Mouse (Mus musculus) stomach, embryonic 15.5 days (tissue): Measurements from ENCODE around the gene Inpp5a. TPM values are rescaled to one million over a fixed set of nuclear protein-coding genes. Genes with fewer than 3 reads are reported as not detected.

ENCODE experiments used
- ATAC-seq: fragments of 200-750 bp; cut with Nextera tagmentation; 2 replicates; pipeline ENCODE4 v1.8.0; 2017; ENCODE audit warnings: low read depth, moderate number of reproducible peaks, moderate TSS enrichment; ENCODE audit not compliant: insufficient read depth, low FRiP score
- H3K27ac ChIP-seq: fragments of 300-500 bp; sonication (generic); 2 replicates; pipeline ENCODE4 v1.5.1; 2015; ENCODE audit warnings: mild to moderate bottlenecking, inconsistent platforms
- H3K27me3 ChIP-seq: fragments of 300-500 bp; sonication (generic); replicated peaks from 2 replicates; pipeline ENCODE4 v1.6.1; 2015; ENCODE audit warnings: inconsistent platforms
- H3K36me3 ChIP-seq: fragments of 300-500 bp; sonication (generic); 2 replicates; pipeline ENCODE4 v1.6.1; 2015; ENCODE audit warnings: inconsistent platforms
- H3K4me1 ChIP-seq: fragments of 300-500 bp; sonication (generic); 2 replicates; pipeline ENCODE4 v1.6.1; 2015; ENCODE audit warnings: inconsistent platforms
- H3K4me2 ChIP-seq: fragments of 300-500 bp; sonication (generic); 2 replicates; pipeline ENCODE4 v1.6.1; 2015; ENCODE audit warnings: mild to moderate bottlenecking, inconsistent platforms
- H3K4me3 ChIP-seq: fragments of 300-500 bp; sonication (generic); replicated peaks from 2 replicates; pipeline ENCODE4 v1.5.1; 2015; ENCODE audit warnings: inconsistent platforms
- H3K9ac ChIP-seq: fragments of 300-500 bp; sonication (generic); 2 replicates; pipeline ENCODE4 v1.6.1; 2015; ENCODE audit warnings: inconsistent platforms
- H3K9me3 ChIP-seq: fragments of 300-500 bp; sonication (generic); 2 replicates; pipeline ENCODE4 v1.6.1; 2016; ENCODE audit warnings: inconsistent platforms
- WGBS: fragments of 180-500 bp; shearing (Covaris S2); methylation state at CpG from one replicate; pipeline ENCODE4 v1.1.7; 2015; 5-methylcytosine and 5-hydroxymethylcytosine counted together
- polyA plus RNA-seq: library from polyadenylated mRNA; unstranded; fragments of >200 nt; fragmentation: Nextera tagmentation; extraction: Ambion mirVana; gene quantifications from 2 replicates; pipeline ENCODE4 v1.2.1, GENCODE M21; 2015

Gene Inpp5a
- polyA plus RNA-seq, 1 experiment from 2014 or later = 35.0 TPM

DNA sequence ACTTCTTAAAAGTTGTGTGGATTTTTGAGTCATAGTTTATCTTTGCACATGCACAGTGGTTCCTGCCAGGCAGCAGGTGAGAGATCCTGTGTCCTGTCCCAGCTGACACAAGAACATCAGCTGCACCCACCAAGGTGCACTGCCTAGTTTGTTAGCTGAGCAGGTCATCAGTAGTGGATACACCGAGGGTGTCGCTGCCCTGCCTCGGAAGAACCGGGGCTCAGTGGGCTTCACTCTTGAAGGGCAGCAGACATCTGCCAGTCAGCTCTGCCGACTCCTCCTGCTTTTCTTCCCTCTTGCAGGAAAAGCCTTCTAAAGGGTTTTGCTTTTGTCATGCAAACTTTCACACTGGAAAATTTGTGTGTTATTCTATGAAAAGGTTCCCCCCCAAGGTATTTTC is 48.6 kb downstream of the Inpp5a start:
- 69% methylated on average over 5 of the region's 5 CpGs for WGBS
- Histone ChIP-seq H3K27ac (no peak overlapping the region), H3K27me3 (no peaks in the 10 kb centered on the region), H3K4me2 (no peak overlapping the region), H3K4me1 (peaks cover 32% of the 10 kb centered on the region), H3K9ac (no peak overlapping the region), H3K9me3 (no peaks in the 10 kb centered on the region), H3K36me3 (no peaks in the 10 kb centered on the region), H3K4me3 (no peak overlapping the region)
- ATAC-seq = no peak

DNA sequence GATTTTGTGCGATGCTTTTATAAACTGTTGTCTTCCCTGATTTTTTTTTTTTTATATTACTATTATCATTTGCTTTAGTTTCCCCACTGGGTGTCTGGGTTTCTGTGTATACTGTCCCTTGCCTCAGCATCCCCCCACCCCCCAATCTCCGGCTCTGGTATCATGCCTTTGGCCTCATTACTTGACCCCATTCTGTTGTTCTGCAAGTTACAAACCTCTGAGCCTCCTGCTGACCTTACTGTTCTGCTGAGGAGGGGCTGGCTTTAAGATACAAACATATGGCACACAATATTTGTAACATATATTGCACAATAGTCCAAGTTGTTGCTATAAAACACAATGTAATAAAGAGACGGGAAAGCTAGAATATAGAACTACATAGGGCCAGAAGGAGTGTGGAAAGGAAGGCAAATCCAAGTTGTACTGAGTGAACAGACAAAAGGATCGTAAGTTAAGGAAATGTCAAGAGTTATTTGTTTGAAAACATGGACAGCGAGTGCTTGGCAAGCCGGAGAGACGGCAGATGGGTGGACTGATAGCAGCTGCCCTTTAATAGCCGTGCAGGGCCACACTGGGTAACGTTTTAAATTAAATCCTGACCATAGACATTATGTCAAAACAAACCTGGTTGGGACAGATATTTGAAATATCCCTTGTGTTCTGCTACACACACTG is 49.2 kb downstream of the Inpp5a start:
- H3K4me3 ChIP-seq = no peak overlapping the region
- no peaks in the 10 kb centered on the region for H3K9me3 ChIP-seq
- ATAC-seq = no peak
- no peaks in the 10 kb centered on the region for H3K36me3 ChIP-seq
- H3K4me1 ChIP-seq = peaks cover 32% of the 10 kb centered on the region
- 34% methylated on average over 9 of the region's 9 CpGs for WGBS
- no peaks in the 10 kb centered on the region for H3K27me3 ChIP-seq
- no peak overlapping the region for H3K4me2 ChIP-seq
- H3K27ac ChIP-seq = no peak overlapping the region
- no peak overlapping the region for H3K9ac ChIP-seq

DNA sequence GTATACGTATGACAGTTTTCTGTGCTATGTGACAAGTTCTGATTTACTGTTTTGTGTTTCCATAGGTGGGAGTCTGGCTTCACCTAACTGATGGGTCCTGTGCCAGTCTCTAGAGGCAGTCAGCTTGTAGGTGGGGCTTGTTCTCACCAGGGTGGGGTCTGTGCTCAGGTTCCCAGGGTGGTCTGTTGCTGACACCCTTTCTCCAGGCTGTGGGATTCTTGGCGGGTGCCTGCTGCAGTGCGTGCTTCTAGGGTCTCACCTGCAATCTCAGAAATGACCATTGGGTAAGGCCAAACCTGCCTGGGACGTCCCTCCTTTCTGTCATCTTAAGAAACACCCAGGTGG is 49.7 kb downstream of the Inpp5a start:
- no peaks in the 10 kb centered on the region for H3K9me3 ChIP-seq
- no peaks in the 10 kb centered on the region for H3K27me3 ChIP-seq
- H3K4me3 ChIP-seq = no peak overlapping the region
- ATAC-seq = no peak
- 65% methylated on average over 4 of the region's 4 CpGs for WGBS
- H3K4me2 ChIP-seq = no peak overlapping the region
- no peak overlapping the region for H3K9ac ChIP-seq
- H3K36me3 ChIP-seq = no peaks in the 10 kb centered on the region
- H3K4me1 ChIP-seq = peaks cover 32% of the 10 kb centered on the region
- H3K27ac ChIP-seq = no peak overlapping the region

DNA sequence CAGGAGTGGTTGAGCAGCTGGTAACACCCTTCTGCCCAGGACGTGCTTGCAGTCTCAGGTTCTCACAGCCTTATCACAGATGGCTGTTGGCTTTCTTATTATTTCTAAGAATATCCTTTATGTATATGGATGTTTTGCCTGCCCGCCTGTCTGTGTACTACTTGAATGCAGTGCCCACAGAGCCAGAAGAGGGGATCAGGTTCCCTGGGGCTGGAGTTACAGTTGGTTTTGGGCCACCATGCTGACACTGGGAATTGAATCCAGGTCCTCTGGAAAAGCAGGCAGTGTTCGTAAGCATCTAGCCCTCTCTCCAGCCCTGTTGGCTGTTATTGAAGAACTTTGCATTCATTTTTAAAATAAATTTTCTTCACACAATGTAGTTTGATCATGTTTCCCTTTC is 50.1 kb downstream of the Inpp5a start:
- Histone ChIP-seq H3K4me2 (no peak overlapping the region), H3K9me3 (no peaks in the 10 kb centered on the region), H3K4me1 (peaks cover 32% of the 10 kb centered on the region), H3K27me3 (no peaks in the 10 kb centered on the region), H3K36me3 (no peaks in the 10 kb centered on the region), H3K4me3 (no peak overlapping the region), H3K27ac (no peak overlapping the region), H3K9ac (no peak overlapping the region)
- ATAC-seq = no peak
- WGBS = 72% methylated on average over 3 of the region's 3 CpGs

DNA sequence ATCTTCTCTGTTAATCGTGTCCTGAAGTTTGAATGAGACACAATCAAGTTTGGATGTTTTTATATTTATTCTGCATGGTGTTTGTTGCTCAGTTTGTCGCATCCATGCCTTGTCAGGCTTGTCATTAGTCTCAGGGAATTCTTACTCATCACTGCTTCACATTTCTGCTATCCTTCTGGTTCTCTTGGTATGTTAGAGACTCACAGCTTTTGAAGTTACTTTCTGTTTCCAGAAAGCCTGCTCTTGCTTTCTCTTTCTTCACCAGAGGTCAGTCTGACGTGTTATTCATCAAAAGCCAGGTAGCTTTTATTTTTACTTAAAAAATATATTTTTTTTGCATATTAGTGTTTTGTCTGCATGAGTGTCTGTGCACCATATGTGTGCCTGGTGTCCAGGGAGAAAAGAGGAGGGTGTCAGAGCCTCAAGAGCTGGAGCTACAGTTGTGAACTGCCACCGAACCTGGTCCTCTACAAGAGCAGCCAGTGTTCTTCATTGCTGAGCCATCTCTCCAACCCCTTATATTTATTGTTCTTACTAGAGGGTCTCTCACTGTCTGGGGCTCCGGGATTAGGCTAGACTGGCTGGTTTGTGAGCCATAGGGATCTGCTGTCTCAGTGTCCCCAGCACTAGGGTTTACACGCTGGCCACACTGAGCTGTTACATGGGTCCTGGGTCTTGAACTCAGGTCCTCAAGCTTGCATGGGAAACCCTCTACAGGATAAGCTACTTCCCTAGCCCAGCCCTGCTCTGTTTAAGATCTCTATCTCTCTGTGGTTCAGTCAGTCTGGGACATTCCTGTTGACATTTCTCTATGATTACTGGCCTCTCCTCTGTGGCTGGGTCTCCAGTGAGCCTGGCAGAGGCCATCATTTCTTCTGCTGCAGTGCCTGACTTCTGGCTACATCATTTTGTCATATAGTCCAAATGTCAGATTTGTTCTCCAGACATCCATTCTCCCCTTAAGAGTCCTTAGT is 51.3 kb downstream of the Inpp5a start:
- no peak overlapping the region for H3K4me3 ChIP-seq
- WGBS = 80% methylated on average over 6 of the region's 6 CpGs
- no peaks in the 10 kb centered on the region for H3K27me3 ChIP-seq
- no peak for ATAC-seq
- H3K9me3 ChIP-seq = no peaks in the 10 kb centered on the region
- no peak overlapping the region for H3K4me2 ChIP-seq
- H3K4me1 ChIP-seq = peaks cover 27% of the 10 kb centered on the region
- H3K9ac ChIP-seq = no peak overlapping the region
- H3K27ac ChIP-seq = no peak overlapping the region
- no peaks in the 10 kb centered on the region for H3K36me3 ChIP-seq

DNA sequence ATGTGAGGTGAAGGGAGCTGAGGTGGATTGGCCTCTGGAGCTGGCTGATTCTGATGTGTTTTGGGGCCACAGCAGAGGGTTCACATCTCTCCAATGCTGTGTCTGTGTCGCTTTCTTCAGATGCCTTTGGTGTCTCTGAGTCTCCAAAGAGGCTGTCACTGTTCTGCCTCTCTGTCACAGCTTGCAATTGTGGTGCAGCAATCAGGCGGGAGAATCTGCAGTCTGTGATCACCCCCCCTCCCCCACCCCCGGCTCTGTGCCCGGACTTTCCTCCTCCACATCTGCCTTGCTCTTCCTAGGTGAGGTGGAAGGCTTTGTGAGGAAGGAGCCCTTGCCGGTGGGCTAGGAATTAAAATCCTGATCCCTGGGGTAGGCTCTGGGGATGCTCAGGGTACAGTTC is 52.1 kb downstream of the Inpp5a start:
- no peak for ATAC-seq
- no peak overlapping the region for H3K9ac ChIP-seq
- no peak overlapping the region for H3K27ac ChIP-seq
- no peak overlapping the region for H3K4me3 ChIP-seq
- no peaks in the 10 kb centered on the region for H3K9me3 ChIP-seq
- H3K27me3 ChIP-seq = no peaks in the 10 kb centered on the region
- H3K4me1 ChIP-seq = peaks cover 27% of the 10 kb centered on the region
- 31% methylated on average over 5 of the region's 5 CpGs for WGBS
- no peak overlapping the region for H3K4me2 ChIP-seq
- H3K36me3 ChIP-seq = no peaks in the 10 kb centered on the region

DNA sequence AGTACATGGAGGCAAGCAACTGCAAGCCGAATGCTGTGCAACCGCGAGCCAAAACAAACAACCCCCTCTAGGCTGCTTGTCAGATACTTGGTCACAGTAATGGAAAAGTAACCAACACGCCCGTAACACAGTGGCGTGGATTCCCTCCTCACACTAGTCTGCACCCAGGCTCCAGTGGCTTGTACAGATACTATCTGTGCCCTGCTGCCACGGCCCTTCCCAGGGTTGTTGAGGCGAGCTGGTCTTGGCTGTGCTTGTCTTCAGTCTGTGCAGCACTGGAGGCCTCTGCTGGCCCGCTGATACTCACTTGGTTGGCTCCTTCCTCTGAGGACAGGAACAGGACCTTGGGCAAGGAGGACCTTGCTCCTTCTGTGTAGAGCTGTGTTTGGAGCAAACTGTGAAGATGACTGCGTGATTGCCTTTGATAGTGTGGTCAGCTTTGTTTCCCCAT is 52.9 kb downstream of the Inpp5a start:
- WGBS = 68% methylated on average over 10 of the region's 10 CpGs
- no peak; the same call in 1 of the 2 replicates for ATAC-seq
- Histone ChIP-seq H3K4me2 (no peak overlapping the region), H3K9me3 (no peaks in the 10 kb centered on the region), H3K36me3 (no peaks in the 10 kb centered on the region), H3K27ac (no peak overlapping the region), H3K4me3 (no peak overlapping the region), H3K27me3 (no peaks in the 10 kb centered on the region), H3K4me1 (peaks cover 27% of the 10 kb centered on the region), H3K9ac (no peak overlapping the region)

DNA sequence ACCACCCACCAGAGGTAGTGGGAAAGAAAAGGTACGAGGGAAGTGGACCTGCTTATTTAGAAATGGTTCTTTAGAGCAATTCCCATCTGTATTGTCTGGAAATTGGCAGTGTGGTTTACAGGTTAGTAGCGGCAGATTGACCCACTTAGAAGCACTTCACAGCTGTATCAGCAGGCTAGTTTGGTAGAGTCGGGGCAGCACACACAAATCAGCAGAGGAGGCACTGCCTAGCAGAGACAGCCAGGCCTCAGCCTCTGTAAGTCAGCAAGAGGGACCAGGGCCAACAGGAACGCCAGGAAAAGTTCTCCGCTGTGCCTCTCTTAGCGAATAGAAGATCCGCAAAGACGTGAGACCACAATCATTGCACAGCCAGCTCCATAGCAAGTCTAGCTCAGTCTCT is 56.7 kb downstream of the Inpp5a start:
- no peak for ATAC-seq
- Histone ChIP-seq H3K4me1 (peaks cover 14% of the 10 kb centered on the region), H3K27ac (no peak overlapping the region), H3K4me2 (no peak overlapping the region), H3K4me3 (no peak overlapping the region), H3K9me3 (no peaks in the 10 kb centered on the region), H3K9ac (no peak overlapping the region), H3K36me3 (no peaks in the 10 kb centered on the region), H3K27me3 (no peaks in the 10 kb centered on the region)
- WGBS = 69% methylated on average over 8 of the region's 8 CpGs

DNA sequence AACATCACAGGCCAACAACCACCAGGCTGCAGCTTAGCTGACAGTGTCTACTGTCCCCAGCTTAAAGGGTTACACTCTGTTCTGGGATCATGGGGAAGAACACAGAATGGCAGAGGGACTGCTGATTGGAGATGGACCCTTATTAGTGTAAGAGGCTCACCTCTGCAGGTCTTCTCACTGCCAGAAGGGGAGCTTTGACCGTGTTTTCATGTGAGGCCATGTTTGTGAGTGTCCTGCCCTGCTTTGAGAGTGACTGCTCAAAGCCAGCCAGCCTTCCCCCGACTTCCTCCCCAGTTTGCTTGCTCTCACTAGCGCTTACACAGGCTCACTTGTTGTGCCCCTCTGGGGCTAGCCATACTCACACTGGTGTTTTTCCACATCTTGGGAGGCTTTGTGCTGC is 58.5 kb downstream of the Inpp5a start:
- no peak for ATAC-seq
- no peak overlapping the region for H3K4me2 ChIP-seq
- no peak overlapping the region for H3K9ac ChIP-seq
- H3K27ac ChIP-seq = no peak overlapping the region
- H3K9me3 ChIP-seq = no peaks in the 10 kb centered on the region
- no peak overlapping the region for H3K4me3 ChIP-seq
- WGBS = 77% methylated on average over 3 of the region's 3 CpGs
- no peaks in the 10 kb centered on the region for H3K4me1 ChIP-seq
- no peaks in the 10 kb centered on the region for H3K27me3 ChIP-seq
- H3K36me3 ChIP-seq = no peaks in the 10 kb centered on the region

DNA sequence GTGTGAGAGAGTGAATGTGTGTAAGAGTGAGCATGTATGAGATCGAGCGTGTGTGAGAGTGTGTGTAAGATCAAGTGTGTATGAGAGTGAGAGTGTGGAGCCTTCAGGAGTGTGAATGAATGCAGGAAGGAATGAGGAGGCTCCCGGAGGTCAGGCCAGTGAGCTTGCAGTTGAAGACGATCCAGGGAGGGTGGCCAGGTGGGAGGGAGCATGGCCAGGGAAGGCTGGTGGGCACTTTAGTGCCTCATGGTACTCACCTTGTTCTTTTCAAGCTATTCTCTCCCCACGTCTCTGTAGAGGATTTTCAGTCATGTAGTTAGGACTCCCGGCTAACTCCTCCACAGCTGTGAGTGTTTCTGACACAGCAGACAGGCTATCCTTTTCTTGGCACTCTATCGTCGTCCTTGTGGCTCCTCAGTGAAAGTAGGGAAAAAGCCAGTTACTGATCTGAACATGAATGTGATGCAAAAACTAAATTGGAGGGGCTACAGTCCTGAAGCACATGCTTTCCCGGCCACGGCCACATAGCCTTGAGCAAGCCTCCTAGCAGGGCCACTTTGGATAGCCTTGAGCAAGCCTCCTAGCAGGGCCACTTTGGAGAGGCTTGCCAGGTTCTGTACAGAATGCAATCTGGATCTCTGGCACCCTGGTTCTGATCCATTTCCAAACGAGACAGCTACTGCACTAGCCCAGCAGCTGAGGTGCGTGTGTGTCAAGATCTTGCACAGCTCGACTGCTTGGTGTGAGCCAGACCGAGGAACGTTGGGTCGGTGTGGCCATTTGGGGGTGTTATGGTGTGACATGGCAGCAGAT is 61.5 kb downstream of the Inpp5a start:
- no peak for ATAC-seq
- H3K27ac ChIP-seq = no peak overlapping the region

DNA sequence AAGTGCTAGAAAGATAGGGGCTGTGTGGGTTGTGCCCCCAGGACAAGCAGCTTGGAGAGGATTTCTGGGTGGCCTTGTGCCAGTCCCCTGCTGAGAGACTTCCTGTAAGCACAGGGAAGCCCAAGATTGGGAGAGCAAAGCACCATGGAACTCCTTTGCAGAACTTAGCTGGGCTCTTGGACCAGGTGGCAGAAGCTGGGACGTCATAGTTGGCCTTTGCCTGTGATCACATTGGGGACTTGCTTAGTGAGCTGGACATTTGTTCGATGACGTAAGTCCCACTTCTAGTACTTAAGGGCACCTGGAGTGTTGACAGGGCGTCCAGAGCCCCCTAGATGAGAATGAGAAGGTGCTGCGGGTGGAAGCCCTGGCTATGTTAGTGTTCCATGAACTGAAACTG is 62.8 kb downstream of the Inpp5a start:
- H3K9ac ChIP-seq = no peak overlapping the region
- H3K27ac ChIP-seq = no peak overlapping the region
- no peaks in the 10 kb centered on the region for H3K4me1 ChIP-seq
- no peaks in the 10 kb centered on the region for H3K9me3 ChIP-seq
- ATAC-seq = no peak
- no peaks in the 10 kb centered on the region for H3K27me3 ChIP-seq
- 77% methylated on average over 5 of the region's 5 CpGs for WGBS
- H3K4me2 ChIP-seq = no peak overlapping the region
- H3K36me3 ChIP-seq = no peaks in the 10 kb centered on the region
- H3K4me3 ChIP-seq = no peak overlapping the region

More for the DNA sequence above, 61.5 kb downstream of the Inpp5a start:
- H3K27me3 ChIP-seq = no peaks in the 10 kb centered on the region
- no peak overlapping the region for H3K4me3 ChIP-seq
- H3K4me1 ChIP-seq = no peaks in the 10 kb centered on the region
- H3K36me3 ChIP-seq = no peaks in the 10 kb centered on the region
- H3K9me3 ChIP-seq = no peaks in the 10 kb centered on the region
- no peak overlapping the region for H3K9ac ChIP-seq
- H3K4me2 ChIP-seq = no peak overlapping the region
- WGBS = 74% methylated on average over 16 of the region's 16 CpGs

DNA sequence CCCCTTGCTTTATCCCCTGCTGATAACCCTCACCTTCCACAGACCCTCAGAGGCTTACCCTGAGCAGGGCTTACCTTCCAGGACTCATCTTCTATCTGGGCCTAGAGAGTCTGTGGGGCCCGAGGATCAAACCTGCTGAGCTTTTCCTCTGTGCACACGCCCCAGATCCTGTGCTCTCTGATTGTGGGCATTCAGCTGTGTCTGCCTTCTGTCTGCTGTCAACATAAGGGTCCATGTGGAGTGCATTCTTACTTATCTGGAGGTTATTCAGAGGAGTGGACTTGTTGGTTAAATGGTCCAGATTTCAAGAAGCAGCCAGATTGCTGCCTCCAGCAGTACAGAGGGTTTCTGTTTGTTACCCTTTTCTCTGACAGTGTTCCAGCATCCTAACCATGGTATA is 63.3 kb downstream of the Inpp5a start:
- Histone ChIP-seq H3K4me1 (no peaks in the 10 kb centered on the region), H3K9ac (no peak overlapping the region), H3K9me3 (no peaks in the 10 kb centered on the region), H3K27ac (no peak overlapping the region), H3K27me3 (no peaks in the 10 kb centered on the region), H3K4me3 (no peak overlapping the region), H3K36me3 (no peaks in the 10 kb centered on the region), H3K4me2 (no peak overlapping the region)
- 59% methylated on average over 2 of the region's 2 CpGs for WGBS
- ATAC-seq = no peak
